Mouse (Mus musculus): ENCODE results near the gene Fbf1.
"Not testable (repeated sequence)": the region's sequence is repeated elsewhere in the genome, so short reads cannot be mapped to it uniquely, and the experiment has no call there.

The Fbf1 gene

GRCm38 (mm10) chr11:116132366-116133333 is 35.3 kb downstream of the Fbf1 start:
- DNase-seq = peak; percentile 53 to 70

GRCm38 (mm10) chr11:116131349-116132170 is 36.4 kb downstream of the Fbf1 start:
- DNase-seq = peak in 1 of 2 experiments; percentile 53

GRCm38 (mm10) chr11:116130488-116131205 is 37.3 kb downstream of the Fbf1 start, which contains the start of gene Trim65:
Gene Trim65 (minus strand): TSS chr11:116131128.
- DNase-seq = peak; percentile 94 to 95

GRCm38 (mm10) chr11:116129993-116130487 is 37.9 kb downstream of the Fbf1 start:
- DNase-seq = peak in 1 of 2 experiments; percentile 42

GRCm38 (mm10) chr11:116129091-116129790 is 38.7 kb downstream of the Fbf1 start:
- DNase-seq = peak in 1 of 2 experiments; percentile 36

- no peak for DNase-seq
Measured at GRCm38 (mm10) chr11:116127986-116128385, 40.0 kb downstream of the Fbf1 start.

- DNase-seq = peak; percentile 89 to 95
Measured at GRCm38 (mm10) chr11:116127156-116127980, 40.6 kb downstream of the Fbf1 start, which contains the start of gene Trim47. Gene Trim47 (minus strand): TSS chr11:116127210.

- DNase-seq = peak in 1 of 2 experiments; percentile 40
Measured at GRCm38 (mm10) chr11:116126261-116126660, 41.7 kb downstream of the Fbf1 start.

- DNase-seq = not testable (repeated sequence)
Measured at GRCm38 (mm10) chr11:116121731-116122245, 46.2 kb downstream of the Fbf1 start.

- DNase-seq = peak in 1 of 2 experiments; percentile 58
Measured at GRCm38 (mm10) chr11:116117819-116118218, 50.1 kb downstream of the Fbf1 start.

- DNase-seq = no peak
Measured at GRCm38 (mm10) chr11:116117241-116117640, 50.7 kb downstream of the Fbf1 start.

GRCm38 (mm10) chr11:116111611-116112203 is 56.3 kb downstream of the Fbf1 start:
- DNase-seq = peak in 1 of 2 experiments; percentile 29

GRCm38 (mm10) chr11:116111067-116111466 is 56.9 kb downstream of the Fbf1 start:
- DNase-seq = no peak

- peak in 1 of 2 experiments; percentile 63 for DNase-seq
Measured at GRCm38 (mm10) chr11:116110540-116110939, 57.4 kb downstream of the Fbf1 start.

- peak; percentile 85 to 94 for DNase-seq
Measured at GRCm38 (mm10) chr11:116110131-116110530, 57.8 kb downstream of the Fbf1 start.

GRCm38 (mm10) chr11:116109441-116110081 is 58.4 kb downstream of the Fbf1 start:
- peak; percentile 48 to 77 for DNase-seq

- DNase-seq = peak; percentile 74 to 85
Measured at GRCm38 (mm10) chr11:116108464-116109137, 59.4 kb downstream of the Fbf1 start.

GRCm38 (mm10) chr11:116107777-116108285 is 60.1 kb downstream of the Fbf1 start:
- DNase-seq = peak in 1 of 2 experiments; percentile 84
